Mouse (Mus musculus): Measurements from ENCODE around the gene Lgals3bp. TPM values are rescaled to one million over a fixed set of nuclear protein-coding genes. Genes with fewer than 3 reads are reported as not detected.

The Lgals3bp gene
- polyA plus RNA-seq (2015; fragmentation: Nextera tagmentation; extraction: Ambion mirVana): 3.8 and 4.4 TPM in 2 replicates

DNA sequence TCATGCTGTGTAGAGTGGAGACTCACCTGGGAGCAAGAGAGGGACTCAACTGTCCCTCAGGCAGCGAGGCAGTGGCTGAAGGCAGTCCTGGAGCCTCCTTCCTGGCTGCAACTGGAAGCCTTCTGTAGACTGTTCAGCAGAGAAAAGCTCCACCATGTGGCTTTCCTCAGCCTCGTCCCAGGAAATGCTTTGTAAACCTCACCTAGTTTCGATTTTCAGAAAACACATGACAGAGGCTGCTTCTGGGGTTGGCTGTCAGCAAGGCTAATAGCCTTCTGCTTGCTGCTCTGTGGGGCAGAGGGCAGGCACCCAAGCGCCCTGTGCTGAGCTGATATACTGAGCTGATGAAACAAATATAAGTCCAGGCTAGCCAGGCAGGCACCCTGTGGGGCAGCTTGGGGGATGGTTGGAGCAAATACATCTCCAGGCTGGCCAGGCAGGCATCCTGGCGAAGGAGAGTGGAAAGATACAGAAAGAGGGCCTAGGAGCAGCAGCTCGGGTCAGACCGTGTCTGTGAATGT is at the start of gene Lgals3bp:
Gene Lgals3bp (minus strand): TSS at position 333 of the 521 bp plus-strand sequence.
- H3K9ac ChIP-seq (ENCODE audit: low read depth, low read length): peak within 1 kb of the TSS; percentile 38; the same call in 1 of the 2 replicates
- no peak for ATAC-seq
- 57% methylated on average over 7 of the region's 7 CpGs for WGBS
- no peak within 1 kb of the TSS for H3K4me3 ChIP-seq (ENCODE audit: low read depth, low read length)
- H3K27ac ChIP-seq (ENCODE audit: low read length): peak within 1 kb of the TSS; percentile 20; the same call in 1 of the 2 replicates
- H3K27me3 ChIP-seq (ENCODE audit: control insufficient read depth, insufficient read depth, low read depth, low read length): no peaks in the 10 kb centered on the region
- no peak within 1 kb of the TSS for H3K4me2 ChIP-seq (ENCODE audit: low read length)
- no peaks in the 10 kb centered on the region for H3K9me3 ChIP-seq (replicated peaks; ENCODE audit: control insufficient read depth, low read length, poor library complexity, severe bottlenecking)
- H3K4me1 ChIP-seq (ENCODE audit: control insufficient read depth, insufficient read depth, low read length): 0 out of 2 replicates have a peak, but pooled peaks cover 2% of the 10 kb centered on the region
- H3K36me3 ChIP-seq (ENCODE audit: control insufficient read depth, insufficient read depth, low read length): no peaks in the 10 kb centered on the region; the same call in 1 of the 2 replicates

DNA sequence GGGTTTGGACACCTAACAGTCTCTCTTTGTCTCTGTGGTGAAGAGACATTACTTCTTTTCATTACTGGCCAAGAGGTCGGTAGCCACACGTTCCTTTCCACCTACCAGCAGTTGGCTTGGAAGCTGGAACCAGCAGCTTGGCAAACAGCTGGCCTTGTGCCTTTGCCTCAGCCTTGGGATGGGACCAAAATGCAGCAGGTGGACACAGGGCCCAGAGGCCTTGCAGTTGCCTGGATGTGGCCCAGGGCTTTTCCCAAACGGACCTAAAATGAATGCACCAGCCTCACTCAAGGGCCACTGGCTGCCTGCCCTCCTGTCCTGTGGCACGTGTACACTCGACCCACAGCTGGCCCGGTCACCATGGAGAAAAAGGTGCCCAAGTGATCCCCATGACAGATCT is 49.3 kb upstream of the Lgals3bp start:
- Histone ChIP-seq H3K4me1 (ENCODE audit: control insufficient read depth, insufficient read depth, low read length) (no peaks in the 10 kb centered on the region), H3K27ac (ENCODE audit: low read length) (no peak overlapping the region), H3K9ac (ENCODE audit: low read depth, low read length) (no peak overlapping the region), H3K9me3 (replicated peaks; ENCODE audit: control insufficient read depth, low read length, poor library complexity, severe bottlenecking) (no peaks in the 10 kb centered on the region), H3K4me3 (ENCODE audit: low read depth, low read length) (no peak overlapping the region), H3K27me3 (ENCODE audit: control insufficient read depth, insufficient read depth, low read depth, low read length) (no peaks in the 10 kb centered on the region), H3K36me3 (ENCODE audit: control insufficient read depth, insufficient read depth, low read length) (no peaks in the 10 kb centered on the region), H3K4me2 (ENCODE audit: low read length) (no peak overlapping the region)
- 88% methylated on average over 6 of the region's 6 CpGs for WGBS
- ATAC-seq: no peak

DNA sequence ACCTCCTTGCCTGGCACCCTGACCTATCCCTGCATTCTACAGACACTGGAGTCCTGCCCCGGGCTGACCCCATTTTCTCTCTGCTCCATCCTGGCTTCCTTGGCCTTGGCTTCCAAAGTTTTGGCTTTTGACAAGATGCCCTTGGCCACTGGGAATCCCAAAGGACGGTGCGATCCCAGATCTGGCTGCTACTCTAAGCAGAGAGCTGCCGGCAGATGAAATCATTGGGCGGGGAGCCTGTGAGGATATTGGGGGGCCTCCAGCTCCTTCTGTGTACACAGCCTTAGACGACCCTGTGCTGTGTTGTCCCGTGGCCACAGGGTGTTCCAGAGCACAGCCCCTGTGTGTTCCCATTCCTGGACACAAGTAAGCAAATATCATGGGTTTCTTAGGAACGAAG is 46.5 kb upstream of the Lgals3bp start:
- H3K9ac ChIP-seq (ENCODE audit: low read depth, low read length): no peak overlapping the region
- H3K4me3 ChIP-seq (ENCODE audit: low read depth, low read length): no peak overlapping the region
- peaks cover 3% of the 10 kb centered on the region; the same call in 1 of the 2 replicates for H3K27me3 ChIP-seq (ENCODE audit: control insufficient read depth, insufficient read depth, low read depth, low read length)
- H3K4me1 ChIP-seq (ENCODE audit: control insufficient read depth, insufficient read depth, low read length): no peaks in the 10 kb centered on the region
- H3K4me2 ChIP-seq (ENCODE audit: low read length): no peak overlapping the region
- 87% methylated on average over 8 of the region's 8 CpGs for WGBS
- no peak overlapping the region for H3K27ac ChIP-seq (ENCODE audit: low read length)
- H3K36me3 ChIP-seq (ENCODE audit: control insufficient read depth, insufficient read depth, low read length): no peaks in the 10 kb centered on the region
- H3K9me3 ChIP-seq (replicated peaks; ENCODE audit: control insufficient read depth, low read length, poor library complexity, severe bottlenecking): no peaks in the 10 kb centered on the region
- ATAC-seq: no peak

DNA sequence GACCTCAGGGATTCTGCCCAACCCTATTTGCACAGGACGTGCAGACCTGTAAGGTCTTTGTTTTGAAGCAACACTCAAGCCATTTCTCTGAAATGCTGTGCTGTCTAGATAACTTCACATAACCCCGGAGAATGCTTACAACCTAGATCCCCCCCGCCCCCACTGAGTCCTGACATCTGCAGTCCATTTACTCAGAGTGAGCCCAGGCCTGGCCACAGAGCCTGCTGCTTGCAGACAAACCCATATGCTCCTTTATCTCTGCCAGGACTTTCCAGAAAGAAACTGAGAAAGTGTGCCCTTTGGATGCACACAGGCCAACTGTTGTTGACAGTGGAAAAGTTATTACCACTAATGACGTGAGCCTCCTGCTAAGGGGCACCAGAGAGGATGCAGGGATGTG is 45.5 kb upstream of the Lgals3bp start:
- Histone ChIP-seq H3K4me3 (ENCODE audit: low read depth, low read length) (no peak overlapping the region), H3K4me1 (ENCODE audit: control insufficient read depth, insufficient read depth, low read length) (peaks cover 4% of the 10 kb centered on the region; the same call in 1 of the 2 replicates), H3K36me3 (ENCODE audit: control insufficient read depth, insufficient read depth, low read length) (no peaks in the 10 kb centered on the region), H3K9ac (ENCODE audit: low read depth, low read length) (no peak overlapping the region), H3K4me2 (ENCODE audit: low read length) (no peak overlapping the region), H3K27me3 (ENCODE audit: control insufficient read depth, insufficient read depth, low read depth, low read length) (peaks cover 3% of the 10 kb centered on the region; the same call in 1 of the 2 replicates), H3K27ac (ENCODE audit: low read length) (no peak overlapping the region), H3K9me3 (replicated peaks; ENCODE audit: control insufficient read depth, low read length, poor library complexity, severe bottlenecking) (no peaks in the 10 kb centered on the region)
- ATAC-seq: no peak
- 76% methylated on average over 4 of the region's 4 CpGs for WGBS

DNA sequence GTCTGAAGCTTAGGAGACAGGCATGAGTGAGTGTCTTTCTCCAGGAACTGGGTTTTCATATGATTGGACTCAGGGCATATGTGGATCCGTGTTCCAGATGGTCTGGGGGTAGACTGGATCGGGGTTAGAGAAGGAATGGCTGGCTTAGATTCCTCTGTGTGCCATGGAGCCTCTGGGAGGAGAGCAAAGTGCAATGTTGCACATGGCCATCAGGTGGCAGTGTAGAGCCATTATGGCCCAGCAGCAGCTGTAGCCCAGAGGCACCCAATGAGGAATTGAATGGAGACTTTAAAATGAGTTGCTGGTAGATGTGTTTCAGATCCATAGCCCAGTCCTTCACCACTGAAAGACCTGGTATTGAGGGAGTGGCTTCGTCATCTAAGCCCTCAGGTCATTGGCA is 44.0 kb upstream of the Lgals3bp start:
- WGBS: 17% methylated on average over 3 of the region's 3 CpGs
- Histone ChIP-seq H3K4me3 (ENCODE audit: low read depth, low read length) (no peak overlapping the region), H3K36me3 (ENCODE audit: control insufficient read depth, insufficient read depth, low read length) (no peaks in the 10 kb centered on the region), H3K4me2 (ENCODE audit: low read length) (no peak overlapping the region), H3K4me1 (ENCODE audit: control insufficient read depth, insufficient read depth, low read length) (peaks cover 4% of the 10 kb centered on the region; the same call in 1 of the 2 replicates), H3K9me3 (replicated peaks; ENCODE audit: control insufficient read depth, low read length, poor library complexity, severe bottlenecking) (no peaks in the 10 kb centered on the region), H3K27me3 (ENCODE audit: control insufficient read depth, insufficient read depth, low read depth, low read length) (peaks cover 3% of the 10 kb centered on the region; the same call in 1 of the 2 replicates), H3K27ac (ENCODE audit: low read length) (no peak overlapping the region), H3K9ac (ENCODE audit: low read depth, low read length) (no peak overlapping the region)
- ATAC-seq: peak; percentile 64; the same call in 1 of the 2 replicates

DNA sequence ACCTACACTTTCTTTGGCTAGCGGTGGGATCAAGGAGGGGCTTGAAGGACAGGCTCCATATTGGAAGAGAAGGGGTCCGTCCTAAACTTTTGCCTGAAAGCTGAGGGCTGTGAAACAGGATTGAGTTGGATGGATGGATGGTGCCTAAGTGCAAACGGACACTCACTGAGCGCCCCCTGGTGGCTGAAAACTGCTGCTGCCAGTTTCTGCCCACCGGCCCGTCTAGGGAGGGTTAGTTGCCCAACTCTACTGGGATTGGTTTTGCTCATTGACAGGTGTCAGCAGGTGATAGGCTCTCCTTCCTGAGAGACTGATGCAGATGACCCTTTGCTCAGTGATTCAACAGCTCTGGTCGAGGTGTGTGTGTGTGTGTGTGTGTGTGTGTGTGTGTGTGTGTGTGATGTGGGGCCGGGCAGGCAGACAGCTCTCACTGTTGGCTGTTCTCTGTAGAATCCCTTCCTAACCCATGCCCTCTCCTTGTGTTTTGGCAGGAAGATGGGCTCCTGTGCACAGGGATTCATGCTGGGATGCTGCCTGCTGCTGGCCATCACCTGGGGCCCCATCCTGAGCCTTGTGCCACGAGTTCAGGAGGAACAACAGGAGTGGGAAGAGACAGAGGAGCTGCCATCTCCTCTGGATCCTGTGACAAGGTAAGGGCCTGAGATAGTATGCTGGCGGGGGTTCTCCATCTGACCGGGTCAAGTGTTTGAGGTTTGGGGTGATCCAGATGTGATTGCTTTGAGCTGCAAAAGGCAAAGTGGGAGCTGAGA is 41.5 kb upstream of the Lgals3bp start:
- ATAC-seq: no peak
- Histone ChIP-seq H3K36me3 (ENCODE audit: control insufficient read depth, insufficient read depth, low read length) (no peaks in the 10 kb centered on the region), H3K27me3 (ENCODE audit: control insufficient read depth, insufficient read depth, low read depth, low read length) (peaks cover 3% of the 10 kb centered on the region; the same call in 1 of the 2 replicates), H3K4me2 (ENCODE audit: low read length) (no peak overlapping the region), H3K4me3 (ENCODE audit: low read depth, low read length) (no peak overlapping the region), H3K9ac (ENCODE audit: low read depth, low read length) (no peak overlapping the region), H3K4me1 (ENCODE audit: control insufficient read depth, insufficient read depth, low read length) (peaks cover 19% of the 10 kb centered on the region), H3K27ac (ENCODE audit: low read length) (no peak overlapping the region), H3K9me3 (replicated peaks; ENCODE audit: control insufficient read depth, low read length, poor library complexity, severe bottlenecking) (no peaks in the 10 kb centered on the region)
- 36% methylated on average over 11 of the region's 11 CpGs for WGBS

DNA sequence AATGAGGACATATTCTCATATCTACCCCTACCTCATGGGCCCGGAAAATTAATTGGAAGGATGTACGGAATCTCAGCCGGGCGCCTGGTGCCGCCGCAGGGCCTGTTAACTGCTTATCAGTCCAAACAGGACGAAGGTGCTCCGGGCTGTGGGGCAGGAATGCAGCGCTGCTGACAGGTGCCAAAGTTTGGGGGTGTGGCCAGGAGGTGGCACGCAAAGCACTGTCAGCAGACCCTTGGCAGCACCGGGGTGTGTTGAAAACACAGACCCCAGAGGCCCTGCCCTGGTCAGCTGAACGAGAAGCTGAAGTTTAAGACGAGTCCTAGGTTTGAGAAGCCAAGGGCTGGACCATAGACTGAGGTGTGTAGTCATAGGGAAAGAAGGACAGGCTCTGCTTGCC is 40.8 kb upstream of the Lgals3bp start:
- Histone ChIP-seq H3K27ac (ENCODE audit: low read length) (no peak overlapping the region), H3K4me3 (ENCODE audit: low read depth, low read length) (no peak overlapping the region), H3K36me3 (ENCODE audit: control insufficient read depth, insufficient read depth, low read length) (no peaks in the 10 kb centered on the region), H3K4me1 (ENCODE audit: control insufficient read depth, insufficient read depth, low read length) (peaks cover 23% of the 10 kb centered on the region), H3K9ac (ENCODE audit: low read depth, low read length) (no peak overlapping the region), H3K9me3 (replicated peaks; ENCODE audit: control insufficient read depth, low read length, poor library complexity, severe bottlenecking) (no peaks in the 10 kb centered on the region), H3K27me3 (ENCODE audit: control insufficient read depth, insufficient read depth, low read depth, low read length) (peaks cover 3% of the 10 kb centered on the region; the same call in 1 of the 2 replicates), H3K4me2 (ENCODE audit: low read length) (no peak overlapping the region)
- 73% methylated on average over 13 of the region's 13 CpGs for WGBS
- no peak for ATAC-seq

DNA sequence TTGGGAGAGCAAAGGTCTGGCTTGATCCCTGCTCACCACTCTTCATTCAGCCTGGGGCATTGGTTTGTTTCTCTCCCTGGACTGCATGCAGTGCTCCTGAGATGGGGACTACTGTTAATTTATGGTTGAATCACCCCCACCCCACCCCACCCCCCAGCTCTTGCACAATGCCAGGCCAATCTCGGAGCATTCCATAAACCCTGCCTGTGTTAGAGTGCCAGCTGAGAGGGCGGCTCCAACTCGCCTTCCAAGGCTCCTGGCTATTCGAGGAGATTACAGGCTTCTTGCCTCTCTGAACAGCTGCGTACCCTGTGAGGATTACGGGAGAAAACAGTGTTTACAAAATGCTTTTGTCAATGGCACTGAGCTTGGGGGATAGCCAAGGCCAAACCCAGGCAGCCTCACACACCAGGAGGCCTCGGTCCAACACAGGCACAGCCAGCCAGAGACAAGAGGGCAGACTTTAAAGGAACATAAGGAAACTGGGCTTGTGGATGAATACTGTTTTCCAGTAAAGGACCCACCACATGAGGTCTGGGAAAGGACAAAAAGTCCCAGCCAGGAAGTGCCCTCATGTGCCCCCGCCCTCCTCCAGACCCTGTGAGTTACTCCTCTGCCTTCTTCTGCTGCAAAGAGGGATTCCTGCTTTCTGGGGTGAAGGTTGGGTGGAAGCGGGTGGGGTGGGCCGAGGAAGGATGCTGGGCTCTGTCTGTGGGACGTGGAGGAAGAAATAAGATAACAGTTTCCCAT is 36.9 kb upstream of the Lgals3bp start:
- Histone ChIP-seq H3K4me3 (ENCODE audit: low read depth, low read length) (no peak overlapping the region), H3K4me2 (ENCODE audit: low read length) (no peak overlapping the region), H3K9ac (ENCODE audit: low read depth, low read length) (peak overlapping the region; percentile 17; the same call in 1 of the 2 replicates), H3K27me3 (ENCODE audit: control insufficient read depth, insufficient read depth, low read depth, low read length) (no peaks in the 10 kb centered on the region), H3K36me3 (ENCODE audit: control insufficient read depth, insufficient read depth, low read length) (no peaks in the 10 kb centered on the region), H3K9me3 (replicated peaks; ENCODE audit: control insufficient read depth, low read length, poor library complexity, severe bottlenecking) (no peaks in the 10 kb centered on the region), H3K27ac (ENCODE audit: low read length) (peak overlapping the region; percentile 59), H3K4me1 (ENCODE audit: control insufficient read depth, insufficient read depth, low read length) (peaks cover 28% of the 10 kb centered on the region)
- peak; percentile 60; the same call in 1 of the 2 replicates for ATAC-seq
- 16% methylated on average over 11 of the region's 11 CpGs for WGBS
